Mouse (Mus musculus): ENCODE data around the gene Cadps2.

Gene Cadps2

DNA sequence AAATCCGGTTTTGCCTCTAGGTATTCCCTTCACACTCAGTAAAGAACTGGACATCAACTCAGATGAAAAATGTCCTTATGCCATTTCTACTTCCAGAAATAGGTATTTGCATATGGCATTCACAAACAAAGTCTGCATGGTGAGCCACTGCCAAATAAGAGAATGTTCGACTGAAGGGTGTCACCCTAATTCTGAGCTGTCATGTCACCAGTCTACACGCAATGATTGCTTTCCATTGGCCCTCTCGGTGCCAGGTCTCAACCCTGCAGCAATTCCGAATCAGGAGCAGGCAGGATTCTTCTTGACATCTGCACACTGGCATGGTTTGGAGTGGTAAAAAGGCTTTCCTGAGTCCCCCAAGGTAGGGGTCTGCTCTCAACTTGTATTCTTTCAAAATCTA lies 316.7 kb downstream of the Cadps2 start:
- DNase-seq: no peak

- no peak for DNase-seq
Observed at GRCm38 (mm10) chr6:23498611-23499010, 340.6 kb downstream of the Cadps2 start.

DNA sequence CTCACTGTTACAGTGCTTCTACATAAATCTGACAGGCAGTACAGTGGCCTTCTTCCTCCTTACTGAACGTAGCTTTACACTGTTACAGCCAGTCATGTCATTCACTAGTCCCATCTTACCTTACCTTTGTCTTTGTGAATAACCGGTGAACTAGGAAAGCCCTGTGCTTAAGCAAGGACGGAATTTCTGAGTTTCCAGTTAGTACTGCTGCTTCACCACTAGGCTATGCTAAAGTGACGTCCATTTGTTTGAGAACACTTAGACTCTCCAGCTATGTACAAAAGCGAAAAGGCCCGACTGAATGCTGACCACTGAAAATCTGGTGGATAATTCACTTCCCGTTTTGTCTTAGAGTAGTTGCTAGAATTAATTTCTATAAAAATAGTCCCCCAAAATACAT lies 347.4 kb downstream of the Cadps2 start:
- no peak for DNase-seq

- DNase-seq: no peak
Observed at GRCm38 (mm10) chr6:23490431-23490830, 348.8 kb downstream of the Cadps2 start.

- DNase-seq: no peak
Observed at GRCm38 (mm10) chr6:23489046-23489445, 350.2 kb downstream of the Cadps2 start.

- no peak for DNase-seq
Observed at GRCm38 (mm10) chr6:23472686-23473085, 366.5 kb downstream of the Cadps2 start.

DNA sequence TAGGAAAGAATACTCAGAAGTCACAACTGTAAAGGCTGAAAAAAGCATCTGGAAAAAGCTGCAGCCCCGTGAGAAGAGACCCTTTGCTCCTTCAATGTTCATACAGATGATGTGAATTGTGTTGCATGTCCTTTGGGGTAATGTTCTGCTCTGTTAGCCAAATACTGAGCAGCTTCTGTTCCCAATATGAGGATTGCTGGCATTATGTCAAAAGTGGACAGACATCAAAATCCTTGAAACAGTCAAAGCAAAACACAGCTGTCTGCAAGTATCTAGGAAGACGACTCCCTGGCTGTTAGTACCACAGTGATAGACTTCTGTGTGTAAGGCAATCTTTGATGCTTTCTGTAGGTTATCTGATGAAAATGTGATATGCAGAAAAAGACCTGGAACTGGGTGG lies 367.4 kb downstream of the Cadps2 start:
- DNase-seq: no peak

DNA sequence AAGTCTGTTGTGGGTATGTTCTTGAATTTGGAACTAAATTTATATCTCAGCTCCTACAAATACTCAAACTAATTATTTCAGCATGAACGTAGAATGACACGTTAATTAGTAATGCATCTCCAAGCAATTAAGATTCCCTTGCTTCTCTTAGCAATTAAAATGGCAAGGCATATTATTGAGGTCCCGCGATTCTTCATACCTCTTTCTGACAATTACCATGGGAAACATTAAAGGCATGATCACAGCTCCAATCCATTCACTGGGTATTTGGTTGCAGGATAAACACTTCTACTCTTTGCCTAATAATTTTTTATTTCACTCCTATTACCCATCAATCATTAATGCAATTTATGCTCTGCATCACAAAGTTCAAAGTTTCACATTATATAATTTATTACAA lies 371.3 kb downstream of the Cadps2 start:
- no peak for DNase-seq

DNA sequence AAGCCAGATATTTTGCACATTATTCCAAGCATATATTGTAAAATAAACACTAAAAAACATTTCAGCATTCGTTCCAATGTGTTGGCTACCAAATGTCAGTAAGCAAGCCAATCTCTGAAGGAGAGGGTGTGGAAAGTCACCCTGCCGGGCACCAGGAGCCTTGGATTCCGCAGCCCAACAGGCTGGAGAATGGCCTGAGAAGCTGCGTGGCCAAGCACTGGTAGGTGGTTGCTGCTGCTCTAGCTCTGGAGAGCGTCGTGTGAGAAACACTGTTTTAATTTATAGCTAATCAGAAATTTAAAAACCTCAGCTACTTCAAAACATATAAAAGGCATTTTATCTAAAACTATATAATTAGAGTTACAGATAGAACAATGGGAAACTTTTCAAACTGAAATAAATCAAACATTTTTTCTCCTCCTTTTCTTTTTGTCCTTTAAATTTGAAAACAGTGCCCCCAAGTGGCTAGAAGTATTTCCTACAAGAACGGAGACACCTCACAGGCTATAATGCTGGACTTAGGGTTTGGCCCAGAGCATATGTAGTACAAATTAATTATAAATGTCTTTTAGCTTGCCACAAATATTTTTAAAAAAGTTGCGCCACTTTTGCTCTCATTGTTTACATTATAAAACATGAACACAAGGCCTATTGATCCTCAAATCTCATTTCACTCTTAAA lies 376.5 kb downstream of the Cadps2 start:
- DNase-seq: no peak

DNA sequence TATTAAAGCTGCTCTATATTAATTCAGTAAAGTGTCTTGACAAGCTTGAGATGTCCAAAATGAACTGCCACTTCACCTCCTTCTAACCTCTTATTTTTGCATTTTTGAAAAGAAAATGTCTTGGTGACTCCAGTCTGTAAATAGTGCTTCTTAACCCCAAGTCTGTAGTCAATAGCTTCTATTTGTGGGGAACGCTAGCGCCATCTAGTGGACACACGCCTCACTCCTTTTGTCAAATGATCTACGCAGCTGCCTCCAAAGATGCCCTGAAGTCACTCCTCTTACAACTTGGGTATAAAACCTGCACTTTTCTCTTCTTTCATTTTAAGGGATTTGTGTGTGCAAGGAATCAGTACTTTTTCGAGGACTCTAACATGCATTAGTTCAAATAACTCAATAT lies 381.5 kb downstream of the Cadps2 start:
- peak; percentile 23 for DNase-seq

DNA sequence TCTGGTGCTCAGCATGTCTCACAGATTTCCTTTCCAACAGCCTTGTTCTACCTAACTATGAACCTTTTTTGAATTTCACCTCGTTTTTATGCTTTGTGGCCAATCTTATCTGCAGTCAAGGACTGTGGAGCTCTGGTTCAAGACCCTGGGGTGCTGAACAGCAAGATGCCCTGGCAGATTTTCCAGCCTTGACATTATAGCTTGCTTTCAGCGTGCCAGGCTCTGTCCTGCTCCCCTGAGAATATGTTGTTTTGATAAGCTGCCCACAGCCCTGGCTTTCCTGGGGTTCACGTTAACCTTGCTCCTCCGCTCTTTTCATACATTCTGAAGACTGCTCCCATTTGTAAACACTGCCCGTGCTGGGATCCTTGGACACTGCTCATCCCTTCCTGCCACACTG lies 385.3 kb downstream of the Cadps2 start:
- DNase-seq: no peak

DNA sequence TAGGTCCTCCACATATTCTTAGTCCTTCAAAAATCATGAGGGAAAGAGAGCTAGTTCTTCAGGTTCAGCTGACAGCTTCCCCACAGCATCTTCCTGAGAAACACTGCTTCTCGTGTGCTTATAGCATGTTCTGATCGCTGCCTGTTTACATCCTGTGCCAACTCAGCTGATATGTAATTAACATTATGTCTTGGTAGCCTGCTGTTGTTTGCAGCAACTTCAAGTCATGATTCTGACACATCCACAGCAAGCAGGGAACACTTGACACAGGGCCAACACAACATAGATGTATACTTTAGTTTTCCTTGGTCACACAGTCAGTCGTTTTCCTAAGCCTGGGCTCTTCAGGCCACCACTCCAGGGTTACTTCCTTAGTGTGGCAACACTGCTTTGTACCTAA lies 399.3 kb downstream of the Cadps2 start:
- no peak for DNase-seq

DNA sequence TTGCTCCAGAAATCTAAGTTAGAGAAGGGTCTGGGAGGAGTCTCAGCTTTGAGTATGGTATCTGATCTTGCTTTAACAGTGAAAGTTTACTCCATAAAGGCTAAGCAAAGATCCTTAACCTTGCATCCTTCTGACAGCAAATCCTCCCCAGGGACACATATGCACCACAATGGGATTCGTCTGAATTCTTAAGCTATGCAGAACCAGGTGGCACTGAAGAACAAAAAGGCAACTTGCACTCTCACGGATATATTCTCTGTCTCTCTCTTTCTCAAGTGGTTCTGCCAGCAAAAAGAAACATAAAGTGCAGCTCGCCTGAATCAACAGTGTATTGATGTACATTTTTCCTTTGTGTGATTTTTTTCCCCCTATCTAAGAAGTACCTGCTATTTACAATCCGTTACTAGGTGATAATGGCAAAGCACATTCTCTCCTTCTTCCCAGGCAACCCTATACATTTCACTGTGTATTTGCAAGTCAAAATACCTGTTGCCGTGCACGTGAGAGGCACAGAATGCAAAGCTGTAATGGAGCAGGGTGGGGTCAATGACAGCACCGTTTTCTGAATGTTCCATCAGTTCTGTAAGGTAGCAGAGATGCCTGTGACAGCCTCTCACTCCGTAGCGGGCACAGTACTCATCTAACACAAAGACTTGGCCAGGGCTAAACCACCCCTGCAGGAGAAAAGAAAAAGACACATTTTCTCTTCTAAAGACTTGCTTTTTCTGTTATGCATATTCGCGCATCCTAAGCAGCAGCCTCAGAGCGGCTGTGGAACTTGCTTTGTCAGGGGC lies 428.8 kb downstream of the Cadps2 start:
- DNase-seq: no peak

DNA sequence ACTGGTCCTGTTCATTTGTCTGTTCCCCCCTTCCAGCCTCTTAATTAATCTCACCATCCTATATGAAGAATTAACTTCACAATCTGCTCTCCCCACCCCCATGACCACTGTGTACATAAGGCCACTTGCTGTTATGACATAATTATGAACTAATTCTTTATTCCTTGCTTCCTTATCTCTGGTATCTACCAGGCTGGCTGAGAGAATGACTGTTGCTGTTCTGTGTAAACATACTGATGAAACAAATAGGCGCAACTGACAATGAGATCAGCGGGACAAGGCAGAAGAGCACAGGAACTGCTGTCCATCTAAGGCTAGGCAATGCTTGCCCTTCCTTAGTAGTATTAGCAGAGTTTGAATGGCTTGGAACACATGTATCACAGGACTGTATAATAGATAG lies 445.1 kb downstream of the Cadps2 start:
- DNase-seq: no peak

GRCm38 (mm10) chr6:23392711-23393110 lies 446.5 kb downstream of the Cadps2 start:
- DNase-seq: no peak

DNA sequence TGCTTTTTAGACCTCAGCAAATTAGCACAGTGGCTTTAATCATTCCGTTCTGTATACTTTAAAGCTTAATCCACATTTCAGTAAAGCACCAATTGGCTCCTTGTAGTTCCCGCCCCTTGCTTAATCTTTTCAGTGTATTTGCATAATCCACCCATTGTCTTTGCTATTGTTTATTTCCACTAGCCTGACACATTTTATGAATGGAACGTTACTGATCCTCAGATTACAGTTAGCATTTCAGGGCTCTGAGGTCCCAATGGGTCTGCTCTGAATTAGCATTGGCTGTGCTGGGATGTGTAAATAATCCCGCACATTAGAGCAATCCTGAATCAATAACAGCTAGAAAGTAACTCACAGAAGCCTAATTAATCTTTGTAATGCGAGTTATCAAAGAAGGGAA lies 452.5 kb downstream of the Cadps2 start:
- no peak for DNase-seq

DNA sequence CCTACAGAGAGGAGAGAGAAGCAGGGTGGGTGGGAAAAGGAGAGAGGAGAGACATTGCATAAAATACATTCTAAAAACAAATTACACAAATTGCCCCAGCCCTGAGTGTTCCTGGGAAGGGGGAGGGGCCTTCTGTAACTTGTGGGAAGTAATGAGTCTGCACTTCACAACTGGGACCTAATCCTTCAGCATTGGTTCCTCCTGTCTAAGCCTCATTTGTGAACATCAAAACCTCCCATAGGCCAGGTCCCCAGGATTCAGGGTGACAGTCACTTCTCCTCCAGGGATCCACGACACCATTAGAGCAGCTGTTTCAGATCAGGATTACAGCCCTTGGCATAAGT lies 456.2 kb downstream of the Cadps2 start:
- DNase-seq: no peak

- DNase-seq: no peak
Observed at GRCm38 (mm10) chr6:23382283-23383003, 456.8 kb downstream of the Cadps2 start.

- DNase-seq: no peak
Observed at GRCm38 (mm10) chr6:23376327-23376726, 462.9 kb downstream of the Cadps2 start.

GRCm38 (mm10) chr6:23361842-23362451 lies 477.3 kb downstream of the Cadps2 start:
- DNase-seq: no peak

DNA sequence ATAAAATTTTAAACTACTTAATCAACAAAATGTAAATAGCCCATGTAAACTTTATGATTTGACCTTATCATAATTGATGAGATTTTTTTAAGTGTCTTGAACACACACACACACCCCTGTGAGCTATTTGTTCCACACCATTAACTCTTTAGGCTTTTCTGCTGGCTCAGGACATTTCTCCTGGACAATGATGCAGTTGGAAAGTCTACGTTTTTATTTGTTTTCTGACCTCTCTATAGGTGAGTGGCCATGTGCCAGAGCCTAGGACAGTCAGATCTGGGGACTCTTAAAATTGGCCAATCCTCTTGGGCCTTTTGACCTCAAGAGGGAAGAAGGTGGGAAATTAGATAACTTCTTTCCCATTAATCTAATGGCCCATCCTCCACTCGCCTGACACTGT lies 478.6 kb downstream of the Cadps2 start:
- DNase-seq: no peak

DNA sequence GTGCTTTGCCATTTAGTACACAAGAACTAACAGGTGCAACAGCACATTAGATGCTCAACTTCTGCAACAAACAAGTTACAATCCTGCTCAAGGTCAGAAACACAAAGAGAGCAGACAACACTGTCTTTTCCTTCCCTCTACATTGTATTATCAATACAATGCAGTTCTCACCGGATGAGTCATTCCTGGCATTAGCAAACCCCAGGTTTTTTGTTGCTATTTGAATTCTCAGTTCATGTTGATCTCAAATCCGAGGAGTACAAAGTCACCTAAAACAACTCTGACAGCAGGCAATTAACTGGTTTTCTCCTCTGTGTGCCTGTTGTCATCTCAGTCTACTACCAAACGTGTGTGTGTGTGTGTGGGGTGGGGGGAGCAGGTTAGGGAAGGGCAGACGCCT lies 483.1 kb downstream of the Cadps2 start:
- DNase-seq: no peak

GRCm38 (mm10) chr6:23353480-23353879 lies 485.7 kb downstream of the Cadps2 start:
- no peak for DNase-seq
